Comparison of ENCODE assay signal across 20 mouse cellular contexts in the genomic region with DNA sequence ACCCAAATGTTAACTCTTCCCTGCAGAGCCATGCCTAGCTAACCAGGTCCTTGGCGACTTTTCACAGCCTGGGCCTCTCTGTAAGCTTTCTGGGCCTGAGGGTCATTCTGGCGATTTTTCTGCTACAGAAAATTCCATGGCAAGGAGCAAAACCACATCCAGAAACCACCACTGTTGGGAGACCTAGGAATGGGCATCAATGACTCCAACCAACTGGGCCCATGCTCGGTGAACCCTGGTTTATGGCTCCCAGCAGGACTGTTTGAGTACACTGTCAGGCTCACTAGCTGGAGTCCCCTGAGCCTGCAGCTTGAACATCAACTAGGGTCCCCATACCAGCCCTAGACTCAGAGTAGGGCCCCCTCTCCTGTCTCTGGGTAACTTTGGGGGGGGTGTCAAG. TPM values are rescaled to one million over a fixed set of nuclear protein-coding genes. Genes with fewer than 3 reads are reported as not detected.
DNase-seq lines count a peak whose midpoint lies in the region; ATAC-seq and TF ChIP-seq lines count a peak whose summit lies in the region.
"Had no signal": no experiment of that assay in that cellular context is flagged by ENCODE, and none has a peak within 500 bp of the region (broad histone marks: within the 10 kb centered on the region; RNA-seq: fewer than 3 reads in every experiment).

No protein-coding gene starts in this region.

- peak; percentile 29 for DNase-seq in cerebellum, adult 8-10 months
- no peak for DNase-seq in cerebellum, adult 11-12 months
- DNase-seq in lung, postnatal 4 days, result no peak
- no peak for DNase-seq in liver, embryonic 13.5 days
- DNase-seq in frontal cortex, adult 2 months (ENCODE audit: extremely low spot score in 1 of 2, low spot score in 1 of 2), result no peak
- DNase-seq: adrenal gland, postnatal 36 days; kidney, adult 11 months; lung, adult 2 months; right cerebral cortex, postnatal 25 days; thymus, postnatal 36 days had no signal

- no peaks in the 10 kb centered on the region for H3K9me3 ChIP-seq in lung, embryonic 16.5 days (ENCODE audit: control insufficient read depth, low read length)
- H3K9me3 ChIP-seq in liver, embryonic 13.5 days (replicated peaks), result no peaks in the 10 kb centered on the region
- no peaks in the 10 kb centered on the region for H3K9me3 ChIP-seq in stomach, embryonic 15.5 days
- no peaks in the 10 kb centered on the region for H3K9me3 ChIP-seq in intestine, postnatal 0 days (ENCODE audit: control insufficient read depth)
- H3K9me3 ChIP-seq: G1E; heart, embryonic 10.5 days; hindbrain, embryonic 10.5 days; midbrain, embryonic 15.5 days had no signal

- WGBS in lung, embryonic 16.5 days, result 76% methylated on average over 3 of the region's 3 CpGs
- WGBS in liver, embryonic 13.5 days (ENCODE audit: insufficient replicate concordance), result 66% methylated on average over 3 of the region's 3 CpGs
- 80% methylated on average over 3 of the region's 3 CpGs for WGBS in stomach, embryonic 15.5 days
- 70% methylated on average over 3 of the region's 3 CpGs for WGBS in intestine, postnatal 0 days

- no peaks in the 10 kb centered on the region for H3K36me3 ChIP-seq in lung, embryonic 16.5 days (ENCODE audit: control insufficient read depth, insufficient read depth, low read length)
- peaks cover 47% of the 10 kb centered on the region for H3K36me3 ChIP-seq in liver, embryonic 13.5 days
- H3K36me3 ChIP-seq in stomach, embryonic 15.5 days, result 0 out of 2 replicates have a peak, but pooled peaks cover 3% of the 10 kb centered on the region
- H3K36me3 ChIP-seq in intestine, postnatal 0 days (ENCODE audit: control insufficient read depth, insufficient read depth), result peaks cover 5% of the 10 kb centered on the region; the same call in 1 of the 2 replicates

- H3K27ac ChIP-seq in lung, embryonic 16.5 days (ENCODE audit: low read length), result peak overlapping the region; percentile 84
- peak overlapping the region; percentile 93 for H3K27ac ChIP-seq in liver, embryonic 13.5 days
- peak overlapping the region; percentile 80; the same call in 1 of the 2 replicates for H3K27ac ChIP-seq in stomach, embryonic 15.5 days
- H3K27ac ChIP-seq in intestine, postnatal 0 days (ENCODE audit: low read depth, low read length), result no peak overlapping the region
- H3K27ac ChIP-seq: hindbrain, postnatal 0 days; layer of hippocampus, adult 2 months; midbrain, embryonic 15.5 days had no signal

- no peak overlapping the region for H3K4me3 ChIP-seq in lung, embryonic 16.5 days (ENCODE audit: low read length)
- H3K4me3 ChIP-seq in liver, embryonic 13.5 days (replicated peaks), result peak overlapping the region; percentile 100
- H3K4me3 ChIP-seq in stomach, embryonic 15.5 days (replicated peaks), result no peak overlapping the region
- H3K4me3 ChIP-seq in intestine, postnatal 0 days (ENCODE audit: low read depth, low read length), result no peak overlapping the region
- H3K4me3 ChIP-seq: heart, embryonic 10.5 days; hindbrain, embryonic 10.5 days; layer of hippocampus, adult 2 months; midbrain, embryonic 15.5 days had no signal

- no peak for ATAC-seq in lung, embryonic 16.5 days (ENCODE audit: low read depth)
- ATAC-seq in liver, embryonic 13.5 days (ENCODE audit: low read depth), result no peak
- ATAC-seq in stomach, embryonic 15.5 days (ENCODE audit: insufficient read depth, low FRiP score, low read depth), result no peak
- no peak for ATAC-seq in intestine, postnatal 0 days
- ATAC-seq: forebrain, embryonic 14.5 days; hindbrain, postnatal 0 days; midbrain, embryonic 15.5 days had no signal

- no peak overlapping the region for H3K9ac ChIP-seq in lung, embryonic 16.5 days (ENCODE audit: low read length)
- peak overlapping the region; percentile 98 for H3K9ac ChIP-seq in liver, embryonic 13.5 days
- H3K9ac ChIP-seq in stomach, embryonic 15.5 days, result no peak overlapping the region
- no peak overlapping the region for H3K9ac ChIP-seq in intestine, postnatal 0 days (ENCODE audit: low read depth, low read length)
- H3K9ac ChIP-seq: midbrain, embryonic 15.5 days had no signal

- H3K27me3 ChIP-seq in lung, embryonic 16.5 days (ENCODE audit: control insufficient read depth, insufficient read depth, low read depth, low read length), result no peaks in the 10 kb centered on the region
- H3K27me3 ChIP-seq in liver, embryonic 13.5 days, result no peaks in the 10 kb centered on the region
- no peaks in the 10 kb centered on the region for H3K27me3 ChIP-seq in stomach, embryonic 15.5 days (replicated peaks)
- no peaks in the 10 kb centered on the region for H3K27me3 ChIP-seq in intestine, postnatal 0 days (replicated peaks; ENCODE audit: control insufficient read depth, insufficient read depth, low read length)
- H3K27me3 ChIP-seq: midbrain, embryonic 15.5 days had no signal

- no peak overlapping the region for H3K4me2 ChIP-seq in lung, embryonic 16.5 days (ENCODE audit: low read depth, low read length)
- H3K4me2 ChIP-seq in liver, embryonic 13.5 days, result peak overlapping the region; percentile 94
- H3K4me2 ChIP-seq in stomach, embryonic 15.5 days, result no peak overlapping the region
- H3K4me2 ChIP-seq in intestine, postnatal 0 days (replicated peaks; ENCODE audit: low read depth), result no peak overlapping the region
- H3K4me2 ChIP-seq: midbrain, embryonic 15.5 days had no signal

- H3K4me1 ChIP-seq in lung, embryonic 16.5 days (replicated peaks; ENCODE audit: control insufficient read depth, insufficient read depth, low read length), result peaks cover 65% of the 10 kb centered on the region
- peaks cover 86% of the 10 kb centered on the region for H3K4me1 ChIP-seq in liver, embryonic 13.5 days (replicated peaks)
- H3K4me1 ChIP-seq in stomach, embryonic 15.5 days, result peaks cover 47% of the 10 kb centered on the region
- H3K4me1 ChIP-seq in intestine, postnatal 0 days (replicated peaks; ENCODE audit: control insufficient read depth, insufficient read depth, low read length), result peaks cover 29% of the 10 kb centered on the region; the same call in 1 of the 2 replicates

- no peak for TF ChIP-seq CTCF in intestine, postnatal 0 days (IDR thresholded peaks at IDR 0.05; ENCODE audit: low read depth)

RNA-seq across cellular contexts. Expression of gene Cyb5r3, which starts 4.1 kb away (rescaled TPM):
- 184 and 192 TPM in 2 replicates for polyA plus RNA-seq in lung, embryonic 16.5 days (2015; fragmentation: Nextera tagmentation; extraction: Ambion mirVana)
- polyA plus RNA-seq in liver, embryonic 13.5 days (2015; fragmentation: Nextera tagmentation; extraction: Ambion mirVana), result 110 and 147 TPM in 2 replicates
- 182 and 210 TPM in 2 replicates for polyA plus RNA-seq in stomach, embryonic 15.5 days (2015; fragmentation: Nextera tagmentation; extraction: Ambion mirVana)
- polyA plus RNA-seq in frontal cortex, adult 2 months (2012; rRNA removed), result 62.2 and 64.4 TPM in 2 replicates
- polyA plus RNA-seq in intestine, postnatal 0 days (2015; fragmentation: Nextera tagmentation; extraction: Ambion mirVana), result 117 and 126 TPM in 2 replicates

RNA-seq across cellular contexts. Expression of gene Poldip3, which starts 19.1 kb away (rescaled TPM):
- polyA plus RNA-seq in lung, embryonic 16.5 days (2015; fragmentation: Nextera tagmentation; extraction: Ambion mirVana), result 137 TPM in 2 replicates
- 65.0 and 69.6 TPM in 2 replicates for polyA plus RNA-seq in liver, embryonic 13.5 days (2015; fragmentation: Nextera tagmentation; extraction: Ambion mirVana)
- polyA plus RNA-seq in stomach, embryonic 15.5 days (2015; fragmentation: Nextera tagmentation; extraction: Ambion mirVana), result 112 and 121 TPM in 2 replicates
- 67.7 and 76.6 TPM in 2 replicates for polyA plus RNA-seq in frontal cortex, adult 2 months (2012; rRNA removed)
- polyA plus RNA-seq in intestine, postnatal 0 days (2015; fragmentation: Nextera tagmentation; extraction: Ambion mirVana), result 49.8 and 51.6 TPM in 2 replicates

RNA-seq across cellular contexts. Expression of gene Rrp7a, which starts 45.7 kb away (rescaled TPM):
- polyA plus RNA-seq in lung, embryonic 16.5 days (2015; fragmentation: Nextera tagmentation; extraction: Ambion mirVana), result 62.9 and 66.2 TPM in 2 replicates
- polyA plus RNA-seq in liver, embryonic 13.5 days (2015; fragmentation: Nextera tagmentation; extraction: Ambion mirVana), result 35.6 and 40.9 TPM in 2 replicates
- polyA plus RNA-seq in stomach, embryonic 15.5 days (2015; fragmentation: Nextera tagmentation; extraction: Ambion mirVana), result 56.0 and 59.8 TPM in 2 replicates
- polyA plus RNA-seq in frontal cortex, adult 2 months (2012; rRNA removed), result 109 and 111 TPM in 2 replicates
- 32.1 and 32.7 TPM in 2 replicates for polyA plus RNA-seq in intestine, postnatal 0 days (2015; fragmentation: Nextera tagmentation; extraction: Ambion mirVana)
